Mouse (Mus musculus) forebrain, postnatal 0 days (tissue): ENCODE results near the gene Arid1b. TPM values are rescaled to one million over a fixed set of nuclear protein-coding genes. Genes with fewer than 3 reads are reported as not detected.

ENCODE experiments used
- ATAC-seq: fragments of 200-750 bp; cut with Nextera tagmentation; 2 replicates; pipeline ENCODE4 v1.8.0; 2017; ENCODE audit warnings: mild to moderate bottlenecking, moderate library complexity
- DNase-seq: peaks from one replicate; pipeline ENCODE4 v3.0.0-alpha.2; 2015
- H3K27ac ChIP-seq: fragments of 300-500 bp; sonication (generic); 2 replicates; pipeline ENCODE4 v1.5.1; 2014; ENCODE audit warnings: low read depth, mild to moderate bottlenecking, antibody characterized with exemption, low read length, moderate library complexity, mixed read lengths
- H3K27me3 ChIP-seq: fragments of 300-500 bp; sonication (generic); 2 replicates; pipeline ENCODE4 v1.6.1; 2014; ENCODE audit warnings: mild to moderate bottlenecking, low read length, mixed read lengths; ENCODE audit not compliant: insufficient read depth
- H3K36me3 ChIP-seq: fragments of 300-500 bp; sonication (generic); 2 replicates; pipeline ENCODE4 v1.6.1; 2014; ENCODE audit warnings: mild to moderate bottlenecking, moderate library complexity; ENCODE audit not compliant: insufficient read depth
- H3K4me1 ChIP-seq: fragments of 300-500 bp; sonication (generic); 2 replicates; pipeline ENCODE4 v1.6.1; 2014; ENCODE audit warnings: antibody characterized with exemption; ENCODE audit not compliant: insufficient read depth
- H3K4me2 ChIP-seq: fragments of 300-500 bp; sonication (generic); 2 replicates; pipeline ENCODE4 v1.6.1; 2014; ENCODE audit warnings: low read depth, mild to moderate bottlenecking, moderate library complexity
- H3K4me3 ChIP-seq: fragments of 300-500 bp; sonication (generic); 2 replicates; pipeline ENCODE4 v1.5.1; 2014; ENCODE audit warnings: low read depth, low read length, mixed read lengths
- H3K9ac ChIP-seq: fragments of 300-500 bp; sonication (generic); 2 replicates; pipeline ENCODE4 v1.6.1; 2014; ENCODE audit warnings: mild to moderate bottlenecking
- H3K9me3 ChIP-seq: fragments of 300-500 bp; sonication (generic); 2 replicates; pipeline ENCODE4 v1.6.1; 2016; ENCODE audit warnings: low read length
- CTCF ChIP-seq: sonication (generic); IDR thresholded peaks from 2 replicates; pipeline ENCODE4 v1.5.1; 2016; ENCODE audit warnings: antibody characterized with exemption, control low read depth, low read depth
- WGBS: fragments of 180-500 bp; shearing (Covaris S2); extraction: QIAGEN DNeasy Blood & Tissue Kit; methylation state at CpG from one replicate; pipeline ENCODE4 v1.1.7; 2014; 5-methylcytosine and 5-hydroxymethylcytosine counted together
- polyA plus RNA-seq: library from polyadenylated mRNA; unstranded; fragments of >200 nt; fragmentation: Nextera tagmentation; extraction: Ambion mirVana; gene quantifications from 2 replicates; pipeline ENCODE4 v1.2.1, GENCODE M21; 2015
- total RNA-seq: library from RNA; depleted of rRNA; stranded (reverse); fragments of >200 nt; gene quantifications from 2 replicates; pipeline ENCODE4 v1.2.3, GENCODE M21; 2014

Arid1b gene
- total and polyA plus RNA-seq, 2 experiments from 2014 or later, result 10.5 to 51.6 TPM

DNA sequence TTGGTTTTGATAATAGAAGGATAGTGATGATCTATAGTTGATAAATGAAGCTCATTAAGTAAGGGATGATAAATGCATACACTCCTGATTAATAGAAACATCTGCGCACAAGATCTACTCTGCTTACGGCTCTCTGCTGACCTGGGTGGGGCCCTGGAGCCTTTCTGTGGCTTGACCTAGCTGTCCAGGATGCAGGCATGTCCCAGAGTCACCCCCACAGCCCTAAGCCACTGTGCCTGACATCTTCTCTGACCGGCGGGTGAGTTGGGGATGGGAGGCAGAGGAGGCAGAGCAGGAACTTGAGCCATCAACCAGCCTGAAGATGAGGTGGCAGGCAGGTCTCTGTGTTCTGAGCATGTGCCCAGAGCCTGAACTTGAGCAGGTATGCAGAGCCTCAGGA is 136.0 kb downstream of the Arid1b start:
- ATAC-seq, result no peak
- DNase-seq, result no peak
- Histone ChIP-seq H3K4me3 (no peak overlapping the region), H3K27ac (no peak overlapping the region), H3K4me2 (no peak overlapping the region), H3K9ac (no peak overlapping the region), H3K9me3 (no peaks in the 10 kb centered on the region), H3K4me1 (no peaks in the 10 kb centered on the region), H3K36me3 (no peaks in the 10 kb centered on the region), H3K27me3 (no peaks in the 10 kb centered on the region)
- TF ChIP-seq CTCF, result no peak
- 93% methylated on average over 4 of the region's 4 CpGs for WGBS

DNA sequence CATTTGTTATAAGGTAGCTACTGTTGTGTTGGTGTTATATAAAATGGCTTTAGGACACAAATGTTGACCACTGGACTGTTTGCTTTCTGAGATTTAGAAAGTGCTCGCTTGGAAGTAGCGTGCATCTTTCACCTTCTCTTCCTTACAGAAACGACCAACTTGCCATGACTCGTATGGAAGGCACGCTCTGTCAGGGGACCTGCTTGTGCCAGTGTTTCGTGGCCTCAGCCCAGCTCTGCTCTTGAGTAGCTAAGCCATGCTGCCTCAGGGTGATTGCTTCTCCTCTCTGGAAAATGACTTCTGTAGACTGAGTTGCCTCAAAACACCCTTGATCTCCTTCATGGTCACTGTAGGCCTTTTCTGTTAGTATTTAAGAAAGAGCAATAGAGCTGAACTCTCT is 137.6 kb downstream of the Arid1b start:
- WGBS, result 94% methylated on average over 6 of the region's 6 CpGs
- no peak for TF ChIP-seq CTCF
- DNase-seq, result no peak

DNA sequence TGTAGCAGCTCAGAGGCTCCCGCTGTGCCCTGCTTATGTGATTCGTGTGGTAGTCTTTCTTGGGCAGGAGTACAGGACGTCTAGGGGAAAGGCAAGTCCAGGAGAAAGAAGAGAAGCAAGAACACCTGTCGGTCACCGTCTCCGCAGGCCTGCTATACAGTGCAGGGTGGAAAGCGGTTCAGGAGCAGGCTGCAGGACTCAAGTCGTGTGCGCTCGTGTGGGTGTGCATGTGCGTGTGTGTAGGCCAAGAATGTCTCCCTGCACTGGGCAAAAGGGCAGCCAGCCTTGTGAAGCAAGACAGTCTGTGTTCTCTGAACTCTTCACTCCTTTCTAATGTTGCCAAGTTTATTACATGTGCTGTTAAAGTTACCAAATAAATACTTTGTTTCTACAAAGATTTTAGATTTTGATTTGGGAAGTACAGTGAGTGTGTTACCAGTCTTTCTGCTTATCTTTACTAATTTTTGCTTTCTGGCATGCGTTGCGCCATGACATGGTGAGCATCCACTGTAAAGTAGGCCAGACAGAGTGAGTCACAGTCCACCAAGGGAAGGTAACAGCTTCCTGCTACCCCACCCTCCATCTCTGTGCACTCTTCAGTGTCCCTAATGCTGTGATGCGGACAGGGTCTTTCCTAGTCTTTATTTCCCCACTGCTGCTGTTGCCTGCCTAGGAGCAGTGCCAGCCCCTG is 138.3 kb downstream of the Arid1b start:
- DNase-seq, result no peak
- ATAC-seq, result no peak
- Histone ChIP-seq H3K9ac (no peak overlapping the region), H3K27me3 (no peaks in the 10 kb centered on the region), H3K9me3 (no peaks in the 10 kb centered on the region), H3K36me3 (no peaks in the 10 kb centered on the region), H3K4me1 (no peaks in the 10 kb centered on the region), H3K4me2 (no peak overlapping the region), H3K27ac (no peak overlapping the region), H3K4me3 (no peak overlapping the region)
- no peak for TF ChIP-seq CTCF
- 89% methylated on average over 14 of the region's 14 CpGs for WGBS

More for the DNA sequence above, 137.6 kb downstream of the Arid1b start:
- no peaks in the 10 kb centered on the region for H3K27me3 ChIP-seq
- H3K9ac ChIP-seq, result no peak overlapping the region
- no peak for ATAC-seq
- H3K4me2 ChIP-seq, result no peak overlapping the region
- H3K27ac ChIP-seq, result no peak overlapping the region
- H3K36me3 ChIP-seq, result no peaks in the 10 kb centered on the region
- H3K9me3 ChIP-seq, result no peaks in the 10 kb centered on the region
- no peaks in the 10 kb centered on the region for H3K4me1 ChIP-seq
- H3K4me3 ChIP-seq, result no peak overlapping the region

DNA sequence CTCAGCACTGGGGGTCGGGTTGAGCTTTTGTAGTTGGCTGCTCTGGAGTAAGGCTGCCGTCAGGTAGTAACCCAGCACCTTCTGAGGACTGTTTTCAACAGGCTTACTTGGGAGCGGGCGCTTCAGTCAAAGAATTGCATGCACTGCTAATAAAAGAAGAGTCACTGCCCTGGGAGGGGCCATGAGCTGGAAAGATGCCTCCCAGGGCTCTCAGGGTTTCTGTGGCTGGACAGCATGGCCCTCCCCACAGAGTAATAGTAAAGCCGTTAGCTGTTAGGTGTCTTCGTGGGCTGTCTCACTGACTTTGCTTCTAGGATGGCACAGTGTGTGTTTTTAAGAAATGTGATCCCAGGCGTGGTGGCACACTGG is 138.8 kb downstream of the Arid1b start:
- Histone ChIP-seq H3K4me2 (no peak overlapping the region), H3K36me3 (no peaks in the 10 kb centered on the region), H3K4me1 (peaks cover 5% of the 10 kb centered on the region; the same call in 1 of the 2 replicates), H3K9me3 (no peaks in the 10 kb centered on the region), H3K27me3 (no peaks in the 10 kb centered on the region), H3K4me3 (no peak overlapping the region), H3K9ac (no peak overlapping the region), H3K27ac (no peak overlapping the region)
- no peak for TF ChIP-seq CTCF
- 87% methylated on average over 7 of the region's 7 CpGs for WGBS
- ATAC-seq, result no peak
- no peak for DNase-seq

DNA sequence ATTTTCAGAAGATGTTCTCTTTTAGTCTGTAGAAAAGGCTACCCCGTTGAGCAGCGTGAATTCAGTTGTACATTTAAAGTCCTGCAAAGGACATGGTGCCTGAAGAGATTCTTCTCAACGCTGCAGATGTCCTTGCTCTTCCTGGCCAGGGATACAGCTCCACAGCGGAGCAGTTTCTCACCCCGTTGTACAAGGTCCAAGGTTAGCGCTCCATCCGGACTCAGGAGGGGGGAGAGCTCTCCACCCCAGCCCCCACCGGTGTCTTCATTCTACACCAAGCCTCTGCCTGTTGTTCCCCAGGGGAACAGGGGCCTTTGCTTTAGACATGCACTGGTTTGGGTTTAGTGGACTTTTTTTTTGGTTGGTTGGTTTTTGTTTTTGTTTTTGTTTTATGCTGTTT is 139.7 kb downstream of the Arid1b start:
- no peak overlapping the region for H3K4me3 ChIP-seq
- H3K9me3 ChIP-seq, result no peaks in the 10 kb centered on the region
- H3K4me1 ChIP-seq, result peaks cover 12% of the 10 kb centered on the region; the same call in 1 of the 2 replicates
- H3K27me3 ChIP-seq, result no peaks in the 10 kb centered on the region
- WGBS, result 76% methylated on average over 8 of the region's 8 CpGs
- H3K27ac ChIP-seq, result no peak overlapping the region
- ATAC-seq, result no peak
- DNase-seq, result no peak
- no peak overlapping the region for H3K9ac ChIP-seq
- TF ChIP-seq CTCF, result no peak
- no peak overlapping the region for H3K4me2 ChIP-seq
- H3K36me3 ChIP-seq, result no peaks in the 10 kb centered on the region

DNA sequence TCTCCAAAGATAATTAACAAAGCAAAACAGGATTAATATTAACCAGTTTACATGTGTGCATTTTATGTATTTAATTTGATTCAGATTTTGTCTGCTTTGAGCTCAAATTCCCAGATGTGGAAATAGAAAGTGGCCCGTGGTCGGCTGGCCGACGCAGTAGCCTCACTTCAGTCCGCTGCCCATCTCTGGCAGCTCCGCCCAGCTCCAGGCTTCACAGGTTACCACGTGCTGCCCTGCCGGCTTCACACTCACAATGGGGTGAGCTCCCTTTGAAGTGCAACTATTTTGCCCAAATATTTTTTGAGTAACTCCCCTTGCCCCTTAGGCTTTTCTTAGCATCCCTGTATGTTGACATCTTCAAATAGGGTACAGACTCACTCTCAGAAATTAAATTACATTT is 140.1 kb downstream of the Arid1b start:
- Histone ChIP-seq H3K36me3 (no peaks in the 10 kb centered on the region), H3K4me2 (no peak overlapping the region), H3K9ac (no peak overlapping the region), H3K9me3 (no peaks in the 10 kb centered on the region), H3K4me3 (no peak overlapping the region), H3K27me3 (no peaks in the 10 kb centered on the region), H3K4me1 (peaks cover 15% of the 10 kb centered on the region), H3K27ac (no peak overlapping the region)
- DNase-seq (no peak), ATAC-seq (no peak)
- TF ChIP-seq CTCF, result no peak
- 65% methylated on average over 8 of the region's 8 CpGs for WGBS

DNA sequence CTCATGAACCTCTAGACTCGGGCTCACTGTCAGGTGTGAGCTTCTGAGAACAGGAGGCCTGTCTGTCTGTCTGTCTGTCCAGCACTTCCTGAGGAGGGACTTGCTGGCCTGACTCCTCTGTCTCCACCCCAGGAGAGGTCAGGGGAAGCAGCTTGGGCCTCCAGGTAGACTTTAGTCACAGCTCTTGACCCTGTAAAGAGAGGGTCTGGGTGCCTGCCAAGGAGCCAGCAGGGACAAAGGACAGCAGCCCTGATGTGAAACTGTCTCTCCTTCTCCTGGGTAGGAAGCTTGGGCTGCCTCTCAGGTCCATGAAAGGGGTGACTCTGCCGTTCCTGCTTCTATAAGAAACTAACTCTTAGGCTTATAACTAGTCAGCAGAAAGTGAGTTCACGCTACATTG is 143.8 kb downstream of the Arid1b start:
- WGBS, result 71% methylated on average over 3 of the region's 3 CpGs
- DNase-seq (no peak), ATAC-seq (no peak)
- no peak overlapping the region for H3K4me2 ChIP-seq
- H3K4me1 ChIP-seq, result peaks cover 23% of the 10 kb centered on the region
- H3K9me3 ChIP-seq, result no peaks in the 10 kb centered on the region
- TF ChIP-seq CTCF, result no peak
- H3K27me3 ChIP-seq, result no peaks in the 10 kb centered on the region
- H3K36me3 ChIP-seq, result no peaks in the 10 kb centered on the region
- no peak overlapping the region for H3K9ac ChIP-seq
- no peak overlapping the region for H3K4me3 ChIP-seq
- 0 out of 2 replicates have a peak overlapping the region, but pooled peaks have one; percentile 69 for H3K27ac ChIP-seq
